Mouse (Mus musculus): ENCODE results near the gene Plin2.

Gene Plin2

DNA sequence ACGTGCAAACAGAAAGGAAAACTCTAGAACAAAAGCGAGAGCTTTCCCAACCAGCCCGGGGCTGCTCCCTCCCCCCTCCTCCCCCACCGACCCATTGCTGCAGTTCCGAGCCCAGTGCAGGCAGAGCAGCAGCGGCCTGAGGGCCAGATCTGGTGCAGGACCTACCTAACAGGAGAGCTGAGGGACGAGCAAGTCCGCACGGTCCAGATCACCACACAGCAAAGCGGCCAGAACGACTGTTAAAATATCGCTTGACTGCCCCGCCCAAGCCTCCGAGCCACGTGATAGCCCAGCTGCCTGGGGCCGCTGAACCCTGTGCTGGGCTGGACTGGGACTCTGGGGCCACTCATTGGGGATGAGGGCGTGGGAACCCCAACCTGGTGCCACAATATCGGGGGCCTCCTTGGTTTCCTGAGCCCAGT, at the start of gene Plin2:
Plin2 (minus strand) TSS at position 281 of the 422 bp plus-strand sequence.
- peak; percentile 76 for DNase-seq (ENCODE audit: low read depth, low spot score)

DNA sequence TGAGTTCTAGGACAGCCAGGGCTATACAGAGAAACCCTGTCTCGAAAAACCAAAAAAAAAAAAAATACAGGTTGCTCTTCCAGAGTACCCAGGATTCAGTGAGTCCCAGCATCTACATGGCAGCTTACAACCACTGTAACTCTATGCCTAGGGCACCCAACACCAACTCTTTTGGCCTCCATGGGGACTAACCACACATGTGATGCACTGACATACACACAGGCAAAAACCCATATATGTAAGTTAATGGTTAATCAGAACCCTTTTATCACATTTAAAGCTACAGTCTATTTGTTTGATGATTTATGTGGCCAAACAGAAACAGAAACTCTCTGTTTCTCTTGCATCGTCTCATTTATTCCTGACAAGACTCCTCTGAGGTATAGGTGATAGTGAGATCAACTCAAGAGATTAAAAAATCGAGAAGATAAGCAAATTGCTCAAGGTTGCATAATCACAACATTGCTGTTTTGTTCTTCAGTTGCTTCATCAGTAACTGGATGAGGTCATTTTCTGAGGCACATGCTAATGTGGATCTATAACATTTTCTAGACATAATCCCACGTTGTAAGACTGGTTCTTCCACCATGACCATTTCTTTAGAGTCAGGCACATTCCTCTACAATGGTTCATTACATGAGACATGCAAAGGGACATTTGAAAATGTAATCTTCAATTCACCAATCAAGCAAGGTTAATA, 49.2 kb upstream of the Plin2 start:
- no peak for DNase-seq (ENCODE audit: low read depth, low spot score)

DNA sequence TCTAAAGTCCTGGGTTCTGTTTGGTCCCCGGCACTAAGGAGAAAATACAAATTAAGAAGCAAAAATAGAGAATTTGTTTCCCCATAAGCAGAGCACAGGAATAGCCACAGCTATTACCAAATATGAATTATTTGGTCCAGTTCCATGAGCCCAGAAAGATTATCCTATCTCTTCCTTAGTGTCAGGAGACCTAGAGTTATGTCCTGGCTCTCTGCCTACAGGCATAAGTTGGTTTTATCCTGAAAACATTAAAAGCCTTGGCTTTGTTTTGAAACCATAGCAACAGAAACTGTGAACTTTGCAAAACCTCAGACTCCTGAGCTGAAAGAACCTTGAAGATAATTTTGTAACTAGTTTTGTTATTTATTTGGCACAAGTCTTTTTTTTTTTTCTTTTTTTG, 47.3 kb upstream of the Plin2 start:
- DNase-seq (ENCODE audit: low read depth, low spot score), result peak; percentile 72

DNA sequence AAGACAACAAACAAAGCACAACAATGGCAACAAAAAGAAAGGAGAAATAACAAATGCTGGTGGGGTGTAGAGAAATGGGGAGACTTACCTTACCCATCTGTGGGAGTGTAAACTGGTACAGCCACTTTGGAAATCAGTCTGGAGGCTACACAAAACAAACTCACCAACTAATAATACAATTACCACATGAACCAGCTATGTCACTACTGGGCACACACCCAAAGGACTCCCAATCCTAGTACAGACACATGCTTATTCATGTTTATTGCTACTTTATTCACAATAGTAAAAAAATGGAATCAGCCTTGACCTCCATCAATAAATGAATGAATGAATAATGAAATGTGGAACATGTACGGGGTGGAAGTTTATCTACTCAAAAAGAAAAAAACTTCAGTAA, 45.5 kb upstream of the Plin2 start:
- peak; percentile 51 for DNase-seq (ENCODE audit: low read depth, low spot score)

DNA sequence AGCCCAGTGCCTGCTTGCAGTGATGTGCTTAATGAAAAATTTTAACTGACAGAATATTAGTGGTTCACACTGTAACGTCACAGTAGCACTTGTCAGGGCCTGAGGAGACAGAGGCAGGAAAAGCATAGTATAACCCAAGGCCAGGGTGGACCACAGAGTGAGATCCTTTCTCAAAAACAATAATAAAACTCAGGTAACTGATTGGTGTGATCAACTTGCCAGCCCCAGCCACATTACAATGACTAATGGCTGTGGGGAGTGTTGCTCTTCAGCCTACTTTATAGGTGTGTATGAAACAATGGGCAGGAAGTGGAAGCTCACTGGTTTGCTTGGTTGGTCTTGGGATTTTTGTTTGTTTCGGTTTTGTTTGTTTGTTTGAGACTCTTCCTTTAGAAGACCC, 43.7 kb upstream of the Plin2 start:
- peak; percentile 44 for DNase-seq (ENCODE audit: low read depth, low spot score)

DNA sequence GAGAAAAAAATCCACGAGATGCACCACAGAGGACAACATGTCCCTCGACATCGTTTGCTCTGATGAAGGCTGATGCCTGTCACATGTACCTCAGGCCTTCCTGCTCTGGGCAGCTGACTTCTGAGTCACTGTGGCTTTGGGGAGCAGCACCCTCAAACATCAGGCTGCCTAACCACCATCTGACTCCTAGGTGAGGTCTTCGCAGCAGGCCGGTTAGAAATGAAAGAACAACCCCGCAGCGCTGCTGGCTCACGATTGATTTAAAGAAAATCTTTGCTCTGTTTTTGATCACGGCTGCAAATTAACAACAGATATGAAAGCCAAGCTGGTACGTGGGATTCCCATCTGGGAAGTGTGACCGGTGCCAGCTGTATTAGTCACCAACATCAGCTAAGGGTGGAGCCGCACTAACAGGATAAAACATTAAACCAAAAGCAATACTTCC, 42.9 kb upstream of the Plin2 start:
- DNase-seq (ENCODE audit: low read depth, low spot score), result peak; percentile 91

DNA sequence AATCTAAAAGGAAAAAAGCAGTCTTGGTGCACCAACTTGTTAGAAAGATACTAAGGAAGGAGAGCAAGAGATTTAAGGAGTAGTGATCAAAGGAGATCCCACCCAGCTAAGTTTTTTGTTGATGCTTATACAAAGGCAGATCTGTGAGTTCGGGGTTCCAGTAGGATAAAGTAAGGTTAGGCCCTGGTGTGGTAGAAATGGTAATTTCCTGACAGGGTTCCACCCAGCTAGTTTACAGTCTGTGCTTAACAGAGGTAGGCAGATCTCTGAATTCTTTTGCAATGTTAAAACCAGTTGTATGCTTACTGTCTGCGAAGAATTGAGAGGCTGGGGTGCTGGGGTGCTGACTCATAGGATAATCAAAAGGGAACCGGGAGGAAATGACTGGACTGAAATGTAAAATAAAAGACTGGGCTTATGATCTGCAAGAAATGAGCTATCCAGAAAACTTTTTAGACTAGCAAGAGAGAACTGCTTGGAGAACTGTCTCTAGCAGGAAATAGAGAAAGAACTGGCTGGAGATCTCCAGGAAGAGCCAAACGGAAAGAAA, 40.9 kb upstream of the Plin2 start:
- peak; percentile 64 for DNase-seq (ENCODE audit: low read depth, low spot score)

DNA sequence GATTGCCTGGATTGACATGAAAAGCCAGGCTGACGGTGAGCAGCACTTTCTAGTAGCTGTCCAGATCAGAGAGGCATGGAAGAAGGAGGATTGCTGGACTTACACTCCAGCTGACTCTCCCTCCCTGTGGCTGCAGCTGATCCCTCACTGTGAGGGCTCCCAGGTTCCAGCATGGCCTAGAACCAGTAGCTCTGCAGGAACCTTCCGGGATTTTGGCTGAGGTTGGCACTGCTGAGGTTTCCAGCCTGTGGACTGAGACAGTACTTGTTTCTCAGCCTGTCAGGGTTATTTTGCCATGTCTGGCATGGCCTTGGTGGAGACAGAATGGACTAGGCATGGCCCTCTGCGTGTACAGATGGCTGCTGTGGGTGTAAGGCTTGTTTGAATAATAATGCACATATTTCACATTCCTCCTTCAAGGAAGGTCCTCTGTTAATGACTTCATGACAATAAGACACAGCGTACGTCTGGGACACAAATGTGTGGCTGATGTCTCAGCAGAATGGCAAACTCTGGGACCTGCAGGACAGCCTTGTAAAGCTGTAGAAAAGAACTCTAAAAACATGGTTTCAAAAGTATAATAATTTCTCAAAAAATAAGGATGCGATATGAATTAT, 40.3 kb upstream of the Plin2 start:
- no peak for DNase-seq (ENCODE audit: low read depth, low spot score)

DNA sequence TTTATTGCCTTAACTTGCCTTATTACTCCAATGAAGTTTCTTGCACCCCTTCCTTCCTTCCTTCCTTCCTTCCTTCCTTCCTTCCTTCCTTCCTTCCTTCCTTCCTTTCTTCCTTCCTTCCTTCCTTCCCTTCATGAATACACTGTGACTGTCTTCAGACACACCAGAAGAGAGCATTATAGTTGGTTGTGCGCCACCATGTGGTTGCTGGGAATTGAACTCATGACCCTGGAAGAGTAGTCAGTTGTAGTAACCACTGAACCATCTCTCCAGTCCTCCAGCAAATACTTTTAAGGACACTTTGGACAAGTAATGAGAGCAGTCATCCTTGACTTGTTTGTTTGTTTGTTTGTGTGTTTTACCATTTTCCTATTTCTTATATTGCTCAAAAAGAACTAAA, 38.9 kb upstream of the Plin2 start:
- peak; percentile 36 for DNase-seq (ENCODE audit: low read depth, low spot score)

DNA sequence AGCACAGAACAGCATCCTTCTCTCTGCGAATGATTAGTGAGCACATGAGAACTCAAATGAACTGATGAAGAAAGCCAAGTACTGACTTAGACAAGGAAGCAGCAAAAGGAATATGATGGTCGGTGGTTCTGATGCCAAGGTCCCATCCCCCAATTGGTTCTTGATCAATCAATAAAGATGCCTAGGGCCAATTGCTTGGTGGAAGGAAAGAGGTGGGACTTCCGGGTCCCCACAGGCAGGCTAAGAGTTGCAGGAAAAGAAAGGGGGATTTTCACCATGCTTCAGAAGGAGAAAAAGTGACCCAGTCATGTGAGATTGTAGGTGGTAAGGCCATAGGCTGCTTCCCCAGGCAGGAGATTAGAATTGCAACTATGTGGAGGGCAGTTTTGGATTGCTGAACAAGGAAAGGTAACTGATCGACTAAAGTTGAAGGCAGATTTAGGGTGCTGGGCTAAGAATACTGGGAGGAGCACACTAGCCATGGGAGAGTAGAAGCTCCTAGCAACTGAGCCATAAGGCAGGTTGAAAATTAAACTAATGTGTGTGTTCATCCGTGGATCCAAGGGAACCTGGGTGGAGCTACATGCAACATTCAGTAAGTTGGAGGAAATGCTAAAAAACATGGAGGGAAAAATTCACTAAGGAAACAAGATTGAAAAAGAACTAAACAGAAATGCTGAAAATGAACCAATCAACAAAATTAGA, 29.5 kb upstream of the Plin2 start:
- no peak for DNase-seq (ENCODE audit: low read depth, low spot score)

DNA sequence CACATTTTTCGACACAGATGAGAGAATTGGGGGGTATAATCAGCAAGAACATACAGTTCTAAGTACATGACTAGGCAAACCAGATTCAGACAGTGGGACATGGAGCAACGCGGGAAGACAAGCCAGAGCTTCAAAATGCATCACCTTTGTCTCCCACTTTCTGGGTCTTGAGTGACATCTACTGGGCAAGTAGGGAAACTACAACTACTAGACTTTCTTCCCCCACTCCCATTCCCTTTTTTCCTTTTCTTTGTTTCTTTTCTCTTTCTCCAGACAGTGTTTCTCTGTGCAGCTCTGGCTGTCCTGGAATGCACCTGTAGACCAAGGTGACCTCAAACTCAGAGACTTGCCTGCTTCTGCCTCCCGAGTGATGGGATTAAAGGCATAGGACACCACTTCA, 27.0 kb upstream of the Plin2 start:
- peak; percentile 85 for DNase-seq (ENCODE audit: low read depth, low spot score)

DNA sequence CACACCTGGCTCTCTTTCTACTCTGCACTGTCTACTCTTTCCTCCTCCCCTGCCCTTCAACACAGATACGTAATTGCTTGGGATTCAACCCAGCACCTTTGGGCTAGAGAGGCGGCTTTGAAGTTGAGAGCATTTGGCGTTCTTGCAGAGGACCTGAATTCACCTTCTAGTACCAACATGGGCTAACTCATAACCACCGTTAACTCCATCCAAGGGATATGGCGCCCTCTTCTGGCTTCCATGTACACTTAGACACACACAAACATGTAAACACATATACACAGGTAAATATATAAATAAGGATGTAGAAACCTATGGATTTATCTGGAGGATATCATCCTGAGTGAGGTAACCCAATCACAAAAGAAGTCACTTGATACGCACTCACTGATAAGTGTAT, 25.2 kb upstream of the Plin2 start:
- DNase-seq (ENCODE audit: low read depth, low spot score), result peak; percentile 88

DNA sequence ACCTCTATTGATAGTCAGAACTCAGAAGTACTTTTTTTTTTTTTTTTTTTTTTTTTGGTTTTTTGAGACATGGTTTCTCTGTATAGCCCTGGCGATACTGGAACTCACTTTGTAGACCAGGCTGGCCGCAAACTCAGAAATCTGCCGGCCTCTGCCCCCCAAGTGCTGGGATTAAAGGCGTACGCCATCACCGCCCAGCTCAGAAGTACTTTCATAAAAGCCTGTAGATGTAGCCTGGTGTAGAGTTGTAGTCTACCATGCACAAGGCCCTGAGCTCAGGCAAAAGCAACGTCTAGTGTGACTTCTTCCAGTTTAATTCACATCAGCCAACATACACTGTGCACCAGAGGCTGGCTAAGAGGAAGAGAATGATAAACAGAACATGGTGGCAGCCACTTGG, 23.1 kb upstream of the Plin2 start:
- no peak for DNase-seq (ENCODE audit: low read depth, low spot score)

DNA sequence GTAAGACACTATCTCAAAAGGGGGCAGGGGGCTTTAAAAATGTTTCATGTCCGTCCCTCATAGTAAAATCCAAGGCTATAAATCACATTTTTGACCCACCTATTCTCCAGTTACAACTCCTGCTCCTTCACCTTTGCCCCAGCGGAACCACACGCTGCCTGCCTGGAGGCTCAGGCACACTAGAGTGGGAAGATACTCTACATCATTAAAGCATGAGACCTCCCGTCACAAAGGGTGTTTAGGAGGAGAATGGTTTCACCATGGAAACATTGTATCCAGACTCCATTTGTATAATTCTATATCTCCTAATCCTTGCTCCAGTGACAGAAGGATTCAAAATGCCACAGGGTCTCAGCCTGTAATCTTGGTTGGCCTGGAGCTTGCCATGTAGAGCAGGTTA, 21.4 kb upstream of the Plin2 start:
- no peak for DNase-seq (ENCODE audit: low read depth, low spot score)

DNA sequence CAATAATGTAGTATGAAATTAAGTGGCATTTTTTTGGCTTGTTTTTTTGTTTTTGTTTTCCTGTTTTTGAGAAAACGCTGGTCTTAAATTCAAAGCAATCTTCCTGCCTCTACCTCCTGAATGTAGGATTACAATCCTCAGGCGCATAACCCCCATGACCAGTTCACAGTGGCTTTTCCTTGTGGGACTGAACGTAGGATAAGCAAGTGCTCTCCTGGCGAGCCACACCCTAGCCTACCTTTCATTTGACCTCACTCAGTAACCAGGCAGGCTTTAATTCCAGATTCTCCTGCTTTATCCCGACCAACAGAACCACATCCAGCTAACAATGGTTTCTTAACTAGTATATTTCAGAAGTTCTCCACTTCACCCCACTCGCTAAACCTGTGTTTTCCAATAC, 20.9 kb upstream of the Plin2 start:
- DNase-seq (ENCODE audit: low read depth, low spot score), result no peak

DNA sequence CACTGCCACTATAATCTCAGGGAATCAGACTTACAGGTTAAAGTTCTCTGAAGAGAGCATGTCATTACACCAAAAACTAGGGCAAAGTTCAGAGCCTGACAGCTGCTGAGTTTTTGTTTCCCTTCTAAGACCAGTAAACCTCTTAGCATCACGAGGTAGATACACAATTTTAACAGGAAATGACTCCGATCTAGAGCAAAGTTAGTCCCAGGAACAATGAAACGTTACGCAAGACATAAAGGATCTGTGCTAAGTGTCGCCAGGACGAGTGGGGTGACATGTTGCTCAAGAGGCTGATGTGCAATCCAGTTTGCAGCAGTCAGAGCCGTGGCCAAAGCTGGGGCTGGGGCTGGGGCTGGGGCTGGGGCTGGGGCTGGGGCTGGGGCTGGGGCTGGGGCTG, 20.3 kb upstream of the Plin2 start:
- peak; percentile 78 for DNase-seq (ENCODE audit: low read depth, low spot score)

DNA sequence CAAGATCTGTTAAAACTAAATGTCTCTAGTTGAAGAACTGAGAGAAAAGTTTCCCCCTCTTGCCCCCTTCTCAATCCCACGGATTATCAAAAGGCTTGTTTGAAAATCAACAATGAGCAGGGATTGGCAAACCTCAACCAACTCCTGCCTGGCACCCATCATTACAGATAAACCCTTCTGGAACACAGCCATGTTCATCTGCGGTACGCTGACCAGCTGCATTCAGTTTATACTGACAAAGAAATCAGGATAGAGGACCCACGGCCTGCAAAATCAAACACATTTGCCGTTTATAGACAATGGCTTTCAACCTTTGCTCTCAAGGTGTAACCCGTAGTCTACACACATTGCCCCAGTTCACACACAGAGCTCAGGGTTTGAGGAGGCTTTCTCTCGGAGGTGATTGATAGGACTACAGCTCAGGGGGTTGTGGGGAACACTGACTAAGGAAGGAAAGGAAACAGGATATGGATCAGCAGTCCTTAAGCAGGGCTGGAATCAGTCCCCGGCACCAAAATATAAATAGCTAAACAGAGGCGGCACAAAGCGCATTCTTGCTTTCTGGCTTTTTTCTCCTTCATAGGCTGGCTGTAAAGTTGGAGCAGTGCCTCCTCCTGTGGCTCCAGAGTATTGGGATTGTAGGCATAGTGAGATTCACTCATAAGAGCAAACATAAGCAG, 19.3 kb upstream of the Plin2 start:
- DNase-seq (ENCODE audit: low read depth, low spot score), result no peak

DNA sequence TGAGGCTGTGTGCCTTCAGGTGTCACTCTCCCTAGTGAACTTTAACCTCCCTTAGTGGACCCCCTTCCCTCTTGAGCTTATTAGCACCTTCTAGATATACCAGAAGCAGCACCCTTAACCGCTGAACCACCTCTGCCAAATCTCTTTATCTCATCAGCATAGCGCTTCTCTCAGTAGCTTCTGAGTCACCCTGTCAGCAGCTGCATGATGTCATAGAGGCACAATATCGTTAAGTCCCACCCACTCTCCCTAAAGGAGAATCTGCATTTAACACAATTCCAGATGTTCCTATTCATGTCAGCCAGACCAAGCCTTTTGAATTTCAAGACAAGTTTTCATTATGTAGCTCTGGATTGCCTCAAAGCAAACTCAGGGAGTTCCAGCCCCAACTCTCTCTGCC, 16.7 kb upstream of the Plin2 start:
- peak; percentile 86 for DNase-seq (ENCODE audit: low read depth, low spot score)

DNA sequence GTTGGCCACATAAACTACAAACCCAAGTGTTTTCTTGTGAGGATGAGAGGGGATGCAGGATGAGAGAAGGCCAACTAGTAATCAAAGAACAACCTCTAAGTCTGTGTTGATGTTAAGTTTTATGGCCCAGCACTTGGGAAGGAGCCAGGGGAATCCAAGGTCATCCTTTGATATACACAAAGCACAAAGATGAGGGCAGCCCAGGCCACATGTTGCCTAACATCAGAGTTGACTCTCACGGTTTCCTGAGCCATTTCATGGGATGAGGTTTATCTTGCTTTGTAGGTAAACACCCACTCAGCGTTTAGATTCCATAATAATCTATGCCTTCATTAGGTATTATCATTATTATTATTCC, 16.1 kb upstream of the Plin2 start:
- DNase-seq (ENCODE audit: low read depth, low spot score), result no peak

DNA sequence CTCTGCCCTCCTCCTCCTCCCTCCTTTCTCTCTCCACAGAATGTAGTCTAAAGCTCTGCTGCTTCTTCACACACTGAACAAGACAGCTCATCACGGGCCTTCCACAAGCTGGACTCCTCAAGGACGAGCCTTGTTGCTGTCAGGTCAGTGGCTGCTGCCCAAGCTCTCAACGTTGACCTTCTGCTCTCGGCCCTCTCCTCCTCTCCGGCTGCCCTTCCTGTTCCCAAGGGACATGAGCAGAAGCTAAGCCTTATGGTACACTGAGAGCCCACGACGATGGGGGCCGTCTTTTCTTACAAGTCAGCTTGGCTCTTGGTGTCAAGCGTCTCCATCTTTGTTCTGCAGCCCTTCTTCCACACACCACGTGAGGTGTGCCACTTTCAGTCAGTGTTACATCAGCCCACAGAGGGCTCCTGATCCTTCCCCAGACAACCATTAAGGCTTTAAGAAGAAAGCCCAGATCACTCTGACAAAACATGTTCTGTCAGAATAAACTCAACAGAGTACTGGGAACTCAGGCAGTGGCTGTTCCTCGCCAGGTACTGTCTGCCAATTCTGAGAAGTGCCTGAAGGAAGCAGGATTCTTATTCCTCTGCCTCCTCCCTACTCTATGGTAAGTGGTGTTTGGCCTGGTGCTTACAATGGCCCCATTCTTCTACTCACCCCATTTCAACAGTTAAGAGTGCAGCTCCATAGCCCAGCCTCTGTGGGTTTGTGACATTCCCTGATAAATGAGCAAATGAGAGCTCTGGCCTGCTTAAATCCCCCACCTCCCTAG, 15.6 kb upstream of the Plin2 start:
- no peak for DNase-seq (ENCODE audit: low read depth, low spot score)

DNA sequence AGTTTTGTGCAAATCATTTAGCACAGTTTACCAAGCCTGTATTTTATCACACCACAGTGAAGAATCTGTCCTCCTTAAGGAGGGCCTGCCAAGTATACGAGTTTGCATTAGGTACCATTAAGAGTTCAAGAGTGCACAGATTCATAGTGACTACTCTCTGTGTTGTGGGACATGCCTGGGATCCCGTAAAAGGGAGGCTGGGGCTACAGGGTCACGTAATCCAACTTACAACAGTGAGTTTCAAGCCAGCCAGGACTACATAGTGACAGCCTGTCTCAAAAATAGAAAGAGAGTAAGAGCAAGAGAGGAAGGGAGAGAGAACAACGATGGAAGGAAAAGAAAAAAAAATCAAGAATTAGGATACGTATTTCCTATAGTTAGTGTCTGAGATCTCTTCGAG, 14.9 kb upstream of the Plin2 start:
- DNase-seq (ENCODE audit: low read depth, low spot score), result no peak

All from 3T3-L1 (cell line).